Mouse (Mus musculus) telencephalon, adult 2 months (tissue): ENCODE measurements around the gene Vwa8.

Source experiments
- DNase-seq: peaks from one replicate; pipeline ENCODE4 v3.0.0-alpha.2; 2011; ENCODE audit warnings: low read depth, low spot score

Vwa8 gene

DNA sequence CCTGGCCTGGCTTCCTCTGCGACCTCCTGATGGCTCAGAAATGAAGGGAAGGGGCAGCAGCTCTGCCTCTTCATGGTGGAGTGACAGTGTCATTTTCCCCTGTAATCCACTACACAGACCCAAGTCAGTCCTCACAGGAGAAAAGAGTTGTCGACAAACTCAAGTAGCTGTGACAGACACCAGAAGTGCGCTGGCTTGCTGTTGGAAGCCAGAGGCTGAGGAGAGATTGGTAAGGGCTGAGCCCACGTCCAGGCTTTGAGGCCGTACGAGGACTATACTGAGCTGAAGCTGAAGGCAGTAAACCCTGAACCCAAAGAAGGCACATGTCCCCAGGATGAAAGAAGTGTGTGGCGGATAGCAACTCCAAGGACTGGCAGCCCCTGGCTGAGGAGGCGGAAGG is 376.6 kb downstream of the Vwa8 start:
- no peak for DNase-seq

DNA sequence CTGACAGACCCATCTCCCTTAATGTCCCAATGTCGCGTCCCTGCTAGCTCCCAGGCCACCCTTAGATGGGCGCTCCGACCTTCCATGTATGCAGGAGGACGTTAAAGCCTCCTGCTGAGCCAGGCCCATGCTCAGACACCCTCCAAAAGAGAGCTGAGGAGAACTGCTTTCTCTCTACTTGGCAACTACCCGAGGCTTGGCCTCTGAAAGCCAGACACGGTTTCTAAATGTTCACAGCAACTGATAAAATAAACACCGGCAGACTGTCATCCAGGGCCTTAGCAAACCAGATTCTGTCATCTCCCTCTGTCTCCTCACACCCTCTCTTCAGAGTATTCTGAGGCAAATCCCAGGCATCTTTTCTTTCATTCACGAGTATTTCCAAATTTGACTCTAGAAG is 377.2 kb downstream of the Vwa8 start:
- DNase-seq, result no peak

DNA sequence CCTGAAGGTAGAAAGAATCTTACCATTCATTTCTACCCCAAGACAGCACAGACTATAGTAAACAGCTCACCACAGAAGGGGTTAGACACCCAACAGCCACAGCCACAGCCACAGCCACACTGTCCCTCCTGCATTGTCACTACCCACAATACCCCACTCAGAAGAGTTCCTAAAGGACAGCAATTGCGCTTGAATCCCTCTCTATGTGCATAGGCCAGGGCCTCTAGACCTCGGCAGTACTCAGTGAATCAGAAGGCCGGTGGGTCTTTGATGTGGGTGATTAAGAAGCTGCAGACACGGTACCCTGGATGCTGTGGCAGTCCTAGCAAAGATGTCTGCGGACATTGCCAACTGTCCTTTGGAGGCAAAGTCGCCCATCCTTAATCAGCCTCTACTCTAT is 377.9 kb downstream of the Vwa8 start:
- no peak for DNase-seq

DNA sequence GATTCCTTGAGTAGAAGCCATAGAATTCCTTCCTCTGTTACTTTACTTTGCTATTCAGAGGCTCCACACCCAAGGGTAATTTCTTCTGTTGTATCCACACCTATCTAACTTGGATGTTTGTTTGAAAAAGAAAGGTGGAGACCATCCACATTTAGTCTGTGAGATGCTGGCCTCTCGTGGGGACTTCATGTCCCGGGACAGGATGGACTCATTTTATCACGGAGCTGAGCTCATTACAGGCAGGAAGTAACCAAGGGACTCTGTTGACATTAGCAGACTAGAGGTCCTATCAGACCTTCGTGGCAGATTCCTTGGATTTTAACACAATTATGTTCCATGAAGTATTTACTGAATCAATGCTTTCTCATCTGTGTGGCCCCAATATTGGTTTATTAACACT is 379.1 kb downstream of the Vwa8 start:
- DNase-seq, result no peak

DNA sequence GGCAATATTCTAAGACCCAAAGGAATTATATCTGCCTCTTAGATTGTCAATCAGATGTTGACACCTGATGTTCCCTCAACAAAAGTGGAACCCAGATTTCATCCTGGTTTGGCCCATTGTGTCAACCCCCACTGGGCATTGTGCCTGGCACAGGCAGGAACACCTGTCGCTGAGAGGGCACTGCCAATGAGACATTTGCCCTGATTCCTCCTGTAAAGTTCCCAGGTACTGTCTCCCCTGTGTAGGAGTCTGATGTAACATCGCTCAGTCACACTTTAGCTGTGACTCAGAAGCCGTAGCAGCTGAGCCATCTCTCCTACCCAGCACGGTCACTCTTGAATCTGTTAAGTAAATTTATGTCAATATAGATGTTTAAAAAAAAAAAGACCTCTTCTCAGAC is 382.8 kb downstream of the Vwa8 start:
- no peak for DNase-seq

DNA sequence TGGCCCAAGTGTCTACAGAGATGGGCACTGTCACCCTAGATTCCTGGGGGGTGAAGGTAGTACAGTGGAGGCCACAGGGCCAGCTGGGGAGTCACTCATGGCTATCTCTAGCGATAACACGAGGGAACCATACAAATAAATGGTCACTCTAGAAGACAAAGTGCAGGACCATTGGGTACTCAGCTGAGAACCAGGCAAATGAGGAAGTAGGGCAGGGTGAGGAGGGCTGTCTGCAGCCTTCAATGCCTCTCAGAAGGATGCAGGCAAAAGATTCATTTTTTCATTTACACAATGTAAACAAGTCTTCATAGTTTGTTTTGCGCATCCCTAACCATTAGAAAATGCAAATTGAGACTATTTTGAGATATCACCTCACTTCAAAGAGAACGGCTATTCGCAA is 384.8 kb downstream of the Vwa8 start:
- DNase-seq, result no peak

DNA sequence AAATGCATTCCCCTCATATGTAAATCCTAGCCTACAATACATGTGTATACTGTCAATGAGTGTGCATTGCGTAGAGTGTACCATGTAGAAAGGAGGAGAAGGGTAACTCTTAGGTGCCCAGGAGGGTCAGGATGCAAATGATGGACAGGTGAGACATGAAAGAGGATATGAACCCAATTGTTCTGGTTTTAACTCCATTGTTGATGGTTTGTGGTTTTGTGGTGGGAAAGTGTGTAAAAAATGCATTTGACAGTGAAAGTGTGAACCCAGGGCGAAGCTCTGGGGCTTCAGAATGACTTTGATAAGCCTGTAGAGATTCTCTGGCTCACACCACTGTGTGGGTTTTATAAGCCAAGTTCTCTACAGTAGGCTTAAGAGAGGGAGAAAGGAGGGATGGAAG is 385.7 kb downstream of the Vwa8 start:
- DNase-seq, result no peak

DNA sequence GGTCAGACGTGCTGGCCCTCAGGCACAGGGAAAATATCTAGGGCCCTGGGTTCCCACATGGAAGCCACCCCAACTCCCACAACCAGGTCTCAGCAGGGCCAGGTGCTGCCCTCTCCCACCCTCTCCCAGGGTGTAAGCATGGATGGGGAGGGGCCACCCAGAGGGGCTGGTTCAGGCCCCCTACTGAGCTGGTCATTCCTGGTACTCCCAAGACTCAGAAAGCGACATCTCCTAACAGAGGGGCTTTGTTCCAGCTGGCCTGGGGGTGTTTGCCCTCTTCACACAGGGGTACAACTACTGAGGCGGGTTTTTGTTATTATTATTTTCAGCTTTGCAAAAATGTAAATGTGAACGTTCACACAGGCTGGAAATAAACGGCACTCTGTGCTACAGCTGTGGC is 386.3 kb downstream of the Vwa8 start:
- no peak for DNase-seq

DNA sequence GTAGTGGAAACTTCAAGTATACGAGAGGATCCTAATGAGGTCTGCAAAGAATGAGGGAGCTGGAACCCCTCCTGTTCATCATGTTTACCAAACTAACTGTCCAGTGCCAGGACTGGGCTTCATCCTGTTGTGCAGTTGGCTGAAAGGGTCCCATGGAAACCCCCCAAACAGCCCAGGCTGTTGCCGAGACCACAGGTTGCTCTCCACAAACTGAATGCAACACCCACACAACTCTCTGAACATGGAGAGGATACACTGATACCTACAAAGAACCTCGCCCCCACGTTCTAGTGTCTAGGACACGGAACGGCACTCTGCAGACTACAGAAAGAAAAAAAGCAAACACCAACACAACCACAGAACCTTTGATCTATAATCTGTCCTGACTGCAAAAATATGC is 387.4 kb downstream of the Vwa8 start:
- DNase-seq, result no peak

DNA sequence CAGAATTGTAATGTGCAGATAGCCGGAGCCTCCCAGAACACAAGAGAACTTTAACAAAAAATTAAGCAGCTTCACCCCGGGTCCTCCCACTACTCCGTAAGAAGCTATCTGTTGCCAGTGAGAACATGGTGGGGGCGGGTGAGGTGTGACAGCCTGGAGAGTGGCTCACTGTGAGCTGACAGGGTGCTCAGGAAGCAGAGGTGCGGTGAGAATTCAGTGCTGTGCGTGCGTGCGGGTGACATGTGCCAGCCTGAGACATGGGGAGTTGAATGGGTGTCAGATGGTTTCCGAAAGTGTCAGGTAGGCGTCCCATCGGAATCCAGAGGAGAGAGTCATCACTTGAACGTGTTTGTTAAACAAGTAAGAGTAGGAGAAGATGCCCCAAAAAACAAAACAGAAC is 390.6 kb downstream of the Vwa8 start:
- DNase-seq, result peak; percentile 59

DNA sequence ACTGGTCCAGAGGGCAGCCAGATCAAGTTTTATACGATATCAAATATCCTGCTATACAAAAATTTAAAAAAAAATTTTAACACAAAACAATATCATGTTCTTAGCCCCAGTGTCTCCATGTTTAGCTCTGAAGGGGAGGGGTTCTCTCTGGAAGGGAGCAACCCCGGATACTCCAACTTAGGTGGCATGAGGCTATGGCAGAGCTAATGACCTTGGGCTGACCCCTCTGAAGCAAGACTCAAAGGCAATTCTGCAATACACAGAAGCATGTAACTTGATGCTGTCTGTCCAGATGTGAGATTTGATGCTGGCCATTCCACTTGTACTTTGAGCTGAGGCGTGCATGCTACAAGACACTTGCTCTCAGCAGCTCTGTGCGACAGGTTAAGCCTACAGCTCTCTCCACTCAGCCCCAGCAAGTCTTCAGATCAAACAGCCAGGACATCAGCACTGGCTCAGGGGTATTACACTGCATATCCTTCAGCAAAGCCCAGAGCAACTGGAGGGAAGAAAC is 392.3 kb downstream of the Vwa8 start:
- DNase-seq, result no peak

DNA sequence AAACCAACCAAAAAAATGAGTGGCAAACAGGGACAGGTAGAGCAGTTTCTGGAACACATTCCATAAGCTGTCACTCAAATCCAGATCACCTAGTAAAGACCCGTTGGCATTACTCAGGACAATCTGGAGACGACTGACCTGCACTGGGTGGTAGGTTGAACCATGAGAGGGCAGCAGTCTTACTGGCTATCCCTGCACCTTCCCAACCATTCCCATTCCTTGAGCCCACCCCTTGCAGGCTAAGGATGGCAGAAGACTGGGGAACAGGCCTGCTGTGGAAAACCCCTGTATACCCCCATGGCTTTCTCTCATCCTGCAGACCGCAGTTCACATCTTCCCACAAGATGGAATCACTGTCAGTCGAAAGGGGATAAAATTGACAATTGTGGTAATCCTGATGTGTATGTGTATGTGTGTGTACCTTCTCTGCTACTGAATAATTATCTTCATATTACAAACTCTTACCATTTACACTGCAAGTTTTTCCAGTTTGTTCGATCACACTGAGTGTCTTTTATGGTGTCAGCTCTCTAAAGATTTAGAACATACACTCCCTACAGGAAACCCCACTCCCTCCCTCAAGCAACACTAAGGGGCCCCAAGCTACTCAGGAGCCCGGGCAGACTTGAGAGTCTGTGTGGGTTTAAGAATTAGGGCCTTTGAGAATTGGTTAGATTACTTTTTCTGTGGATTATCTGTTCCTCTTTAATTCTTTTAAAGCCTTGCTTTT is 393.0 kb downstream of the Vwa8 start:
- no peak for DNase-seq

DNA sequence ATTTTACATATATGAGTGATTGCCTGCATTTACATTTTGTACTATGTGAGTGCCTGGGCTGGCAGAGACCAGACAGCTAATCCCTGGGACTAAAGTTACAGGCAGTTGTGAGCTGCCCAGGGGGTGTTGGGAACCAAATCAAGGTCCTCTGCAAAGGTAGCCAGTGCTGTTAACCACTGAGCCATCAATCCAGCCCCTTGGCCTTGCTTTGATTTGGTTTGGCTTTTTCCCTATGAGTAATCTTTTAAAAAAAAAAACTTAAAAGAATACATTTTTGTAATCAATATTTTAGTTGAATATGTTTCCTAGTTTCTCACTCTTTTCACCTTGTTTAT is 393.5 kb downstream of the Vwa8 start:
- DNase-seq, result no peak

DNA sequence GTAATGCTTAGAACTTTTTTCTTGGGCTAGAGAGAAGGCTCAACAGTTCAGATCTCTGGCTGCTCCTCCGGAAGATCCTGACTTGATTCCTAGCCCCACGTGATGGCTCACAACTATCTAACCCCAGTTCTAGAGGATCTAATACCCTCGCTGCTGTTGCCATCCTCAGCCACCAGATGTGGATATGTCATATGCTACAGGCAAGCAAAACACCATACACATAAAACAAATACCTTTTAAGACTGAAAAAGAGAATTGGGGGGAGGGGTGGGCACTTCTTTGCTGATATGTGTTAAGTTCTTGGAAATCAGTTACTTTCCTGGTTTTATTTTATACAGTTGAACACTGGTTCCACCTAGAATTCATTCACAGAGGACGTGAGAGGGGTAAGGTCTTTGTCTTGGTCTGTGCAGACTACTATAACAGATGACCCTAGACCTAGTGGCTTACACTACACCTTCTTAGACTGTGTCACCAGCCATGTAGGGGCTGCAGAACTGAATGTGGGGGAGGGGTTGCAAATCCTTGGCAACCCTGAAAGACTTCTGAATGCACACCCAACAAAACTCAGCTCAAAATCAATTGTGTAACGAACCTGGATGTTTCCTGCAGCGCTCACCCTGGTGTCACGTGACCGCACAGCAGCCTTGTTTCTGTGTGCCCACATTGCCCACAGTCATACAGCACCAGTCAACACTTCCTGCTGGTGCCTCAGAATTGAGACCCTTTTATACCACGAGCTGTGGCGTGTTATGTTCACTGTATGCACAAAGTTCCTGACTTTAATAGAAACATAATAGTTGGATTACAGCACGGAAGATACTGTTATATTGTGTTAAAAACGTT is 394.4 kb downstream of the Vwa8 start:
- no peak for DNase-seq

DNA sequence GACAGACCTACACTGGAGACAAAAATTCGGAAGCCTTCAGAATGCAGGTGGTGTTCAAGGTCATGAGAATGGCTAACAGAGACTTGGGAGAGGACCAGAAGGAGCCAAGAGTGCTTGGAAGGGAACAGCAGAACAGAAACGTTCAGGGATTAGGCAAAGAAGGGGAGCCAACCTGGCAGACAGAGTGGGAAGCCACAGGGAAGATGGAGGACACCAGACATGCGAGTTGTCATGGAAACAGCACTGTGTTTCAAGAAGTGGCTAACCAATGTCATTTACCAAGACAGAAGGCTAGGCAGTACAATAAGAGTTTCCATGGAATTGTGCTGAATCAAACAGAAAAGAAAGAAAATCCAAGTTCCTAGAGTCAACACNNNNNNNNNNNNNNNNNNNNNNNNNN is 395.7 kb downstream of the Vwa8 start:
- no peak for DNase-seq

DNA sequence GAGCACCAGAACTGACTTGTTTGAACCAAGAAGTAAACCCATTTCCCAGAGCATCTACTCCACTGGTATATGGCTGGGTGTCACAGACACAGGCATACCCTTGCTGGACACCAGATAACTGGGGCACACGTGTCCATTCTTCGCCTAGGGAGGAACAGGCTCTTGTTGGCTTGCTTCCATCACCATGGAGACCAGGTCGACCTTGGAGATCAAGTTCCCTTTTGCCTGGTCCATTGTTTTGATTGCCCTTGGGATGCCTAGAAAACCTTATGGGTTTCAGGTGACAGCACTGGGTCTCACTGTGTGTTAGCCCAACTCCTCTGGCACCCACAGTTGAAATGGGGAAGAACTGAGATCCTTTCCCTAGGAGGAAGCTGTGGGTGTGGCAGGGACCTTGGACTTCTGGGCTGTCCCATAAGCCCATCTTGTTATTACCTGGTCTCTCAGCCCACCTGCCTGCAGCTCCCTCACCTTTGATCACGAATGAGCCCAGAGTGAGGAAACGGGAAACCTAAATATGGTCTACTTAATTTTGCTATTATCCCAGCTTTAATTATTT is 403.0 kb downstream of the Vwa8 start:
- no peak for DNase-seq
